Mouse (Mus musculus): ENCODE measurements at regions not wholly inside any gene's neighbourhood (a gene's known extent, or its start where the extent isn't known, plus 50 kb on each side); places are given as distances from the start of the nearest gene placed in this dataset.

GRCm38 (mm10) chr16:87039861-87040260 lies 314.1 kb upstream of the N6amt1 start:
- TF ChIP-seq USF1 (IDR thresholded peaks at IDR 0.05; ENCODE audit: low read depth) (no peak), MYOG (IDR thresholded peaks at IDR 0.05; ENCODE audit: control insufficient read depth in 1 of 3, insufficient read depth in 1 of 3, insufficient read length in 2 of 3, low read depth in 2 of 3) (no peak), POLR2A (IDR thresholded peaks at IDR 0.05; ENCODE audit: insufficient read length, low read depth) (no peak), MAX (IDR thresholded peaks at IDR 0.05; ENCODE audit: low read depth) (no peak), TCF12 (IDR thresholded peaks at IDR 0.05; ENCODE audit: insufficient read depth, poor library complexity, severe bottlenecking) (no peak), CEBPB (IDR thresholded peaks at IDR 0.05; ENCODE audit: insufficient read depth, poor library complexity, severe bottlenecking) (no peak)

Data from myocyte (in vitro differentiated cells).